9 mouse cellular contexts compared by ENCODE assay signal in genomic region chr9:57943067-57943466, GRCm38 (mm10). TPM values are rescaled to one million over a fixed set of nuclear protein-coding genes. Genes with fewer than 3 reads are reported as not detected.
DNase-seq lines count a peak whose midpoint lies in the region; ATAC-seq and TF ChIP-seq lines count a peak whose summit lies in the region.
"Had no signal": no experiment of that assay in that cellular context is flagged by ENCODE, and none has a peak within 500 bp of the region (broad histone marks: within the 10 kb centered on the region; RNA-seq: fewer than 3 reads in every experiment).

No protein-coding gene starts in this region.

- H3K9me3 ChIP-seq in embryonic facial prominence, embryonic 14.5 days (ENCODE audit: control insufficient read depth, low read length), result no peaks in the 10 kb centered on the region
- H3K9me3 ChIP-seq in embryonic facial prominence, embryonic 10.5 days, result no peaks in the 10 kb centered on the region
- H3K9me3 ChIP-seq in intestine, postnatal 0 days (ENCODE audit: control insufficient read depth), result no peaks in the 10 kb centered on the region
- no peaks in the 10 kb centered on the region for H3K9me3 ChIP-seq in intestine, embryonic 15.5 days
- H3K9me3 ChIP-seq: liver, embryonic 15.5 days had no signal

- no peak overlapping the region for H3K4me3 ChIP-seq in embryonic facial prominence, embryonic 14.5 days (ENCODE audit: low read depth, low read length)
- H3K4me3 ChIP-seq in embryonic facial prominence, embryonic 10.5 days, result no peak overlapping the region
- H3K4me3 ChIP-seq in intestine, postnatal 0 days (ENCODE audit: low read depth, low read length), result peak overlapping the region; percentile 83; the same call in 1 of the 2 replicates
- no peak overlapping the region for H3K4me3 ChIP-seq in intestine, embryonic 15.5 days (replicated peaks)
- H3K4me3 ChIP-seq in thymus, adult 2 months (ENCODE audit: control insufficient read depth, insufficient read depth, low read length), result no peak overlapping the region
- H3K4me3 ChIP-seq: liver, embryonic 15.5 days had no signal

- ATAC-seq in embryonic facial prominence, embryonic 14.5 days (ENCODE audit: low read depth), result no peak; the same call in 1 of the 2 replicates
- no peak for ATAC-seq in intestine, postnatal 0 days
- no peak for ATAC-seq in intestine, embryonic 15.5 days

- TF ChIP-seq POLR2A in thymus, adult 2 months (IDR thresholded peaks at IDR 0.05; ENCODE audit: control insufficient read depth, extremely low read depth, insufficient read depth, low read length, poor library complexity), result no peak

- H3K36me3 ChIP-seq in embryonic facial prominence, embryonic 14.5 days (ENCODE audit: control insufficient read depth, insufficient read depth, low read length), result no peaks in the 10 kb centered on the region
- H3K36me3 ChIP-seq in embryonic facial prominence, embryonic 10.5 days (replicated peaks), result no peaks in the 10 kb centered on the region
- H3K36me3 ChIP-seq in intestine, postnatal 0 days (ENCODE audit: control insufficient read depth, insufficient read depth), result no peaks in the 10 kb centered on the region
- no peaks in the 10 kb centered on the region for H3K36me3 ChIP-seq in intestine, embryonic 15.5 days
- H3K36me3 ChIP-seq in thymus, adult 2 months (ENCODE audit: control insufficient read depth, insufficient read depth, low read length), result no peaks in the 10 kb centered on the region
- H3K36me3 ChIP-seq: liver, embryonic 15.5 days had no signal

- 0 out of 2 replicates have a peak, but pooled peaks cover 10% of the 10 kb centered on the region for H3K4me1 ChIP-seq in embryonic facial prominence, embryonic 14.5 days (ENCODE audit: control insufficient read depth, insufficient read depth, low read length)
- peaks cover 50% of the 10 kb centered on the region for H3K4me1 ChIP-seq in embryonic facial prominence, embryonic 10.5 days
- peaks cover 16% of the 10 kb centered on the region for H3K4me1 ChIP-seq in intestine, postnatal 0 days (replicated peaks; ENCODE audit: control insufficient read depth, insufficient read depth, low read length)
- peaks cover 14% of the 10 kb centered on the region for H3K4me1 ChIP-seq in intestine, embryonic 15.5 days (replicated peaks)
- H3K4me1 ChIP-seq in thymus, adult 2 months (replicated peaks; ENCODE audit: control insufficient read depth, insufficient read depth, low read length), result peaks cover 79% of the 10 kb centered on the region

- no peak for TF ChIP-seq CTCF in intestine, postnatal 0 days (IDR thresholded peaks at IDR 0.05; ENCODE audit: low read depth)
- no peak for TF ChIP-seq CTCF in thymus, adult 2 months (IDR thresholded peaks at IDR 0.05; ENCODE audit: borderline replicate concordance, control insufficient read depth, extremely low read depth, insufficient read depth, low read length, poor library complexity)

- 37% methylated on average over 2 of the region's 2 CpGs for WGBS in embryonic facial prominence, embryonic 14.5 days
- WGBS in embryonic facial prominence, embryonic 10.5 days, result 33% methylated on average over 2 of the region's 2 CpGs
- 37% methylated on average over 2 of the region's 2 CpGs for WGBS in intestine, postnatal 0 days
- 35% methylated on average over 2 of the region's 2 CpGs for WGBS in intestine, embryonic 15.5 days
- WGBS in thymus, adult 2 months, result 86% methylated on average over 2 of the region's 2 CpGs

- H3K27me3 ChIP-seq in embryonic facial prominence, embryonic 14.5 days (replicated peaks; ENCODE audit: control insufficient read depth, insufficient read depth, low read length), result peaks cover 50% of the 10 kb centered on the region
- peaks cover 98% of the 10 kb centered on the region for H3K27me3 ChIP-seq in embryonic facial prominence, embryonic 10.5 days (replicated peaks; ENCODE audit: low read depth, poor library complexity, severe bottlenecking)
- no peaks in the 10 kb centered on the region; the same call in 1 of the 2 replicates for H3K27me3 ChIP-seq in intestine, postnatal 0 days (replicated peaks; ENCODE audit: control insufficient read depth, insufficient read depth, low read length)
- H3K27me3 ChIP-seq in intestine, embryonic 15.5 days (replicated peaks), result peaks cover 39% of the 10 kb centered on the region
- H3K27me3 ChIP-seq in thymus, adult 2 months (ENCODE audit: control insufficient read depth, insufficient read depth, low read length), result no peaks in the 10 kb centered on the region

- peak; percentile 26 for DNase-seq in embryonic facial prominence, embryonic 14.5 days (ENCODE audit: low spot score)
- no peak for DNase-seq in embryonic facial prominence, embryonic 10.5 days (ENCODE audit: low spot score)
- DNase-seq in thymus, postnatal 4 days, result peak; percentile 38
- DNase-seq in thymus, adult 2 months, result no peak
- no peak for DNase-seq in embryo, embryonic 10.5 days (ENCODE audit: low spot score)
- DNase-seq in ovary, adult 18-20 months (ENCODE audit: low spot score), result no peak

- no peak overlapping the region for H3K27ac ChIP-seq in embryonic facial prominence, embryonic 14.5 days (replicated peaks; ENCODE audit: low read depth, low read length)
- no peak overlapping the region for H3K27ac ChIP-seq in embryonic facial prominence, embryonic 10.5 days (replicated peaks)
- H3K27ac ChIP-seq in intestine, postnatal 0 days (ENCODE audit: low read depth, low read length), result no peak overlapping the region
- H3K27ac ChIP-seq in intestine, embryonic 15.5 days, result no peak overlapping the region
- H3K27ac ChIP-seq in thymus, adult 2 months (ENCODE audit: control insufficient read depth, insufficient read depth, low read length), result no peak overlapping the region
- H3K27ac ChIP-seq: liver, embryonic 15.5 days had no signal

- no peak overlapping the region for H3K9ac ChIP-seq in embryonic facial prominence, embryonic 14.5 days (ENCODE audit: low read depth, low read length)
- no peak overlapping the region for H3K9ac ChIP-seq in intestine, postnatal 0 days (ENCODE audit: low read depth, low read length)
- H3K9ac ChIP-seq in intestine, embryonic 15.5 days, result no peak overlapping the region
- H3K9ac ChIP-seq: liver, embryonic 15.5 days had no signal

- no peak overlapping the region for H3K4me2 ChIP-seq in embryonic facial prominence, embryonic 14.5 days (ENCODE audit: low read depth, low read length)
- peak overlapping the region; percentile 97 for H3K4me2 ChIP-seq in intestine, postnatal 0 days (replicated peaks; ENCODE audit: low read depth)
- H3K4me2 ChIP-seq in intestine, embryonic 15.5 days (replicated peaks), result no peak overlapping the region
- H3K4me2 ChIP-seq: liver, embryonic 15.5 days had no signal

RNA-seq across cellular contexts. Expression of gene Sema7a, which starts 3.2 kb away (rescaled TPM):
- polyA plus RNA-seq in embryonic facial prominence, embryonic 14.5 days (2014; fragmentation: Nextera tagmentation; extraction: Ambion mirVana), result 1.2 TPM in 2 replicates
- polyA plus RNA-seq in embryonic facial prominence, embryonic 10.5 days (2016; fragmentation: Nextera tagmentation; extraction: Ambion mirVana), result 0.08 and 0.25 TPM in 2 replicates
- polyA plus RNA-seq in intestine, postnatal 0 days (2015; fragmentation: Nextera tagmentation; extraction: Ambion mirVana), result 6.9 and 7.1 TPM in 2 replicates
- polyA plus RNA-seq in intestine, embryonic 15.5 days (2015; fragmentation: Nextera tagmentation; extraction: Ambion mirVana), result 0.58 and 0.89 TPM in 2 replicates
- 81.6 and 85.6 TPM in 2 replicates for polyA plus RNA-seq in thymus, adult 2 months (2012; rRNA removed)
- polyA plus RNA-seq: liver, embryonic 15.5 days had no signal

RNA-seq across cellular contexts. Expression of gene Ubl7, which starts 32.3 kb away (rescaled TPM):
- 85.0 and 99.3 TPM in 2 replicates for polyA plus RNA-seq in embryonic facial prominence, embryonic 14.5 days (2014; fragmentation: Nextera tagmentation; extraction: Ambion mirVana)
- polyA plus RNA-seq in embryonic facial prominence, embryonic 10.5 days (2016; fragmentation: Nextera tagmentation; extraction: Ambion mirVana), result 118 and 130 TPM in 2 replicates
- polyA plus RNA-seq in intestine, postnatal 0 days (2015; fragmentation: Nextera tagmentation; extraction: Ambion mirVana), result 77.1 and 80.7 TPM in 2 replicates
- polyA plus RNA-seq in intestine, embryonic 15.5 days (2015; fragmentation: Nextera tagmentation; extraction: Ambion mirVana), result 89.0 and 91.1 TPM in 2 replicates
- 182 and 201 TPM in 2 replicates for polyA plus RNA-seq in thymus, adult 2 months (2012; rRNA removed)

Comparison
In these comparisons a context has a peak if more than half of its experiments do, and no peak if none do; other contexts are left out.
1. DNase-seq: peak in embryonic facial prominence, embryonic 14.5 days (single experiment) and thymus, postnatal 4 days (single experiment); none in embryonic facial prominence, embryonic 10.5 days (single experiment), thymus, adult 2 months (single experiment), embryo, embryonic 10.5 days (single experiment) and ovary, adult 18-20 months (single experiment).
2. RNA of gene Sema7a, which starts 3.2 kb away (polyA plus RNA-seq): 81.6 to 85.6 TPM in thymus, adult 2 months; 6.9 to 7.1 TPM in intestine, postnatal 0 days, 1.2 TPM in embryonic facial prominence, embryonic 14.5 days, 0.58 to 0.89 TPM in intestine, embryonic 15.5 days and 0.08 to 0.25 TPM in embryonic facial prominence, embryonic 10.5 days; every median in the first group is over 10 times any median in the second.